Mouse (Mus musculus) adrenal gland, postnatal 4 days (tissue): ENCODE measurements around the gene Mdga1. TPM values are rescaled to one million over a fixed set of nuclear protein-coding genes. Genes with fewer than 3 reads are reported as not detected.

Source experiments
- DNase-seq, 2 experiments: peaks; one replicate each; pipeline ENCODE4 v3.0.0; 2021 to 2022; ENCODE audit warnings: low spot score in 2 of 2, mixed read lengths in 2 of 2
- total RNA-seq, 2 experiments: library from RNA; stranded (reverse); gene quantifications; 2 replicates each; pipeline ENCODE4 v1.2.3; 2021

Gene Mdga1
- total RNA-seq, 2 experiments from 2014 or later: 3.1 to 6.8 TPM

DNA sequence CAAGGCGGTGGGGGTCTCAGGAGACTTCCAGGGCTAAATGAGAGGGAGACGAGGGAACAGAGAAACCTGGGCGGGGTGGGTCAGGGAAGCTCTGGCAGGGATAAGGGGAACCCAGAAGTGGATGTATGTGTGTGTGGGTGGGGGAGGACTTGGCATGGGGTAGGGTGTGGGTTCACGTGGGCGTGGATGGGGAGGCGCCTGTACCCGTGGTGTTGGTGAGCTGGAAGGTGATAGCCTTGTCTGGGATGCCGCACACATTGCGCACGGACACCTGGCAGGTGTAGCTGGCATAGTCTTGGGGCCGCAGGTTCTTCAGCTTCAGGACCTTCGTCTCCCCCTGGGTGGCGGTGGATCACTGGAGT, 120.5 kb downstream of the Mdga1 start:
- DNase-seq: no peak

DNA sequence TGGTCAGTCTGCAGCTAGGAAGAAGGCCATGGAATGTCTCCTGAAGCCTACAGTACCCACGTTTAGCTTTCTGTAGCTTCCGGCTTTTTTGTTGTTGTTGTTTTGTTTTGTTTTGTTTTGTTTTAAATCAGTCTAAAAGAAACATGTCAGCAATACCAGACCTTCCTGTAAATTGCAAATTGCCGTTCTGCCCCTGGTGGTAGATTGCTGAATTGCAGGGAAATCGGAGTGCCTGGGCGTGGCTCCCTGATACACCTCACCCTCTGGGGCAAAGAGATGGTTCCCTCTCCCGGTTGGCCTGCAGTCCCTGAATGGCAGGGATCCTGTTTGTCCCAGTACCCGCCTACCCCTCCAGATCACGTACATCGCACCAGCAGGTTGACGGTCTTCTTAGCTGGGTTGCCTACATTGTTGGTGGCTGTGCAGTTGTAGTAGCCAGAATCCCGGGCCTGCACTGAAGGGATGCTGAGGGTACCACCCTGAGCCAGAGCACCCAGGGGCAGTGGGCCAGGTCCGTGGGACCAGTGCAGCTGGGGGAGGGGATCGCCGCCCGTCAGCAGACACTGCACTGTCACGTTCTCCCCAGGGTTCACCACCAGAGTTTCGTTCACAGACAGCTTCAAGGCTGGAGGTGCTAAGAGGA, 121.0 kb downstream of the Mdga1 start:
- DNase-seq: no peak

DNA sequence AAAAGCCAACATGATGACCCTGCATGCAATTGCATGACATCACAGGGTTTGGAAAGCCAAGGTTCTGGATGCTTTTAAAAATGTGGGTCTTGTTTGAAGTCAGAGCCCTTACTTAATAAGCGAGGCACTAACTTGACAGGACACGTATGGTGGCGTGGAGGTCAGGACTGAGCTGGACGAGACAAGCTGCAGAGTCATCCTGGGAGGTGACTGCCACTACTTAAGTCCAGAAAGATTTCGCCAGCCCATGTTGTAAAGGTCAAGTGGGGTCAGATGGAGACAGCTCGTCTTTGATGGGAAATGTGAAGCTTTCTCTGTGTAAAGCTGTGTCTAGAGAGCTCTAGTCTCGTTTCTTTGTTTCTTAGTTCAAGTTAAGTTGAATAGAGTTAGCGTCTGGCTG, 122.6 kb downstream of the Mdga1 start:
- no peak for DNase-seq

DNA sequence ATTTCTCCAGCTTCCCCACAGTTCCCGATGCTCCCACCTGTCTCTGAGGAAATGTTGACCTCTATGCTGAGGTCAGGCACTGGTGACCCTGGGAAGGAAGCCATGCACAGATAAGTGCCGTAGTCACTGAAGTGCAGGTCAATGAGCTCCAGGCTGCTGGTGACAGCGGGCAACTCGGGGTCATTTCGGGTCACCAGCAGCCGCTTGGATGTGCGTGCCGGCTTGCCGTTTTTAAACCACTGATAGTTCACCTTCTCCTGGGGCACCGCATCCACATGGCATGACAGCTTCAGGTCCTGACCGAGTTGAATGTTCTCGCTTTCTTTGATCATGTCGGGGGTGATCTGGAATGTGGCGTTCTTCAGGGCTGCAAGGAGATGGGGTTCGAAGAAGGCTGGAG, 123.6 kb downstream of the Mdga1 start:
- DNase-seq: no peak

DNA sequence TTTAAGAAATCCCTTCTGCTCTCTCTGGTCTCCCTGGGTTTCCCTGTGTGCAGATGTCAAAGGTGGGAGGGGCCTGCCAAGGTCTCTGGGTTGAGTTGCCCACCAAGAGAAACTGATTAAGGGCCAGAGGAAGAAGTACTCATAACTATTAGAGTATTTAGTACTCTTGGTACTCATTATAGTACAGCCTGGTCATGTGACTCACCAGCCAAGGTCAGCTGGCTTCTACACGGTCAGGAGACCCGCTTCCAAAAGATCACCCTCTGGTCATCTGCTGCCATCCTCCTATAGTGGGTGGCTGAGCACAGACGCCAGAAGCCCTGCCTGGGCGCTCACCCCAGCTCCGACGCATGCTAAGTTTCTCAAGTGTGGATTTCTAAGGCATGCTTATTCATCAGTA, 124.9 kb downstream of the Mdga1 start:
- DNase-seq: no peak

DNA sequence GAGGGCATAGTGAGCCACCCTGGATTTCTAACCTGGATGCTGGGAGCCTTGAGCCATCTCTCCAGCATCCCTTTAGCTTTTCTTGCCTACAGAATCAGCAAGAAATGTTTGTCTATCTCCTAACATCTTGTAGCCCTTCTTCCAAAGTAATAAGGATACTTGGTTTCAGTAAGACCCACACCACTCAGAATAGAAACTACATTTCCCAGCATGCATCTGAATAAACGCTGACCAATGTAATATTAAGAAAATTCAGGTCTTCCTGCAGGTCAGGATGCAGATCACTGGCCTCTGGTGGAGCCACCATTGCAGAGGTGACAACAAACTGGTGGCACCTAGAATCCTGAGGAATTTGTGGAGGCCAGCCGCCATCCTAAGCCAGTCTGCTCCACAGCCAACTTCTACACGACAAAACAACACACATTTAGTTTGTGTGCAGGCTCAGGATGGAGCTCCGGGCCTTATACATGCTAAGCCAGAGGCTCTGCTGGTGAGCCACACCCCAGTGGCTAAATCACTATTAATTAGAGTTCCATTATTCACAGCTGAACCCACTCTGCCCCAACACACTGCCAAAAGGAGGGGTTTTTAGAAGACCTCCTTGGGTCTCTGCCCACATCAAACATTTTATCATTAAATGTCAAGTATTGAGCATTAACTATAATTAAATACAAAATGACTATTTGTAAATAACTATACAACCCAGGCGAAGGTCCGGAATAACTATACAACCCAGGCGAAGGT, 126.3 kb downstream of the Mdga1 start:
- no peak for DNase-seq

DNA sequence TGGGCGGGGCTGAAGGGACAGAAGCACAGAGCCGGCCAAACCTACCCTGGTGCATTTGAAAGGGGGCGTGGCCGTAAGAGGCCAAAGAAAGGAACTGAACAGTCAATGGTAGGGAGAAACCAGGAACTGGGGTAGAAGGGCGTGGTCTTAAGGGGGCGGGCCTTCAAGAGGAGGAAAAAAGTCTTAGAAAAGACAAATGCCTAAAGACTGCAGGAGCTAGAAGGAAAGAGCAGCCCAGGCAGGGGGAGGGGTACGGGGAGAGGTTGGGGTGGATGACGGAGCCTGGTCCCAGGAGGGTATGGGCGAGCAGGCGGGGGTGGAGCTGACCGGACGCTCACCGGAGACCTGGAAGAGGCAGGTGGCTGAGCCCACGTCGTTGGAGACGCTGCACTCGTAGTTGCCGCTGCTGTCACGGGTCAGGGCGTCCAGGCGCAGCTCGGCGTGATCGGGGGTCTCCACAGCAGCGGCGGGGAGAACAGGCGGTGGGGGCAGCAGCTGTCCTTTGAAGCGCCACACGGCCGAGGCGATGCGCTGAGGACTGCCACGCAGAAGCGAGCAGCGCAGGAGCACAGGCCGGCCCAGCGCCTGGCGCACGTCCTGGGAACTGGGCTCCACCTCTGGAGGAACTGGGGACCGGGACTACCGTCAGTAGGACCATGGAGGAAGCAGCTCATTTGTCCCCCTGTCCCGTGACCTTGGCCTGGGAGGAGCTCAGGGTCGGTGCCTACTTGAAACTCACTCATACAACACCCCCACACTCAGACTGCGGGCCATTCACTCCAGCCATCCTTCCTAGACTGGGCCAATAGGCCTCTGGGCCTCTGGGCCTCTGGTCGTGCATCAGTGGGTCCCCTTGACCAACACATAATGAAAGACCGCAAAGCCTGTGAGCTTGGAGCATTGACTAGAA, 127.9 kb downstream of the Mdga1 start:
- DNase-seq: no peak

DNA sequence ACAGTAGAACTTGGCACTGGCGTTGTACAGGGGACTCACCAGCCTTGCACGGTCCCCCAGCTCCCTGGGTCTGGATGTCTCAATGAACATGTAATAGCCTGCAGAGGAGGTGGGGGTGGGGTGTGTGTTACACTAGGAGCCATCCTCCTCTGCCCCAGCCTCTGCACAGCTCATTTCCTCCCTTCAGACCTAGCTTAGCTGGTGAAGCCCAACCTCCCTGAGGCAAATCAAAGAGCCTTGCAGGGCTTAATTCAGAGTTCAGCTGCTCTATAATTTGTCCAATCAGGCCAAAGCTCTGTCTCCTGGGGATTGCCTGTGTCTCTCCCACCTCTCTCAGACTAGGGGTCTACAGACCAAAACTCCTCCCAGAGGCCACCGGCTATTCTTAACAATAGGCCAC, 131.9 kb downstream of the Mdga1 start:
- no peak for DNase-seq

DNA sequence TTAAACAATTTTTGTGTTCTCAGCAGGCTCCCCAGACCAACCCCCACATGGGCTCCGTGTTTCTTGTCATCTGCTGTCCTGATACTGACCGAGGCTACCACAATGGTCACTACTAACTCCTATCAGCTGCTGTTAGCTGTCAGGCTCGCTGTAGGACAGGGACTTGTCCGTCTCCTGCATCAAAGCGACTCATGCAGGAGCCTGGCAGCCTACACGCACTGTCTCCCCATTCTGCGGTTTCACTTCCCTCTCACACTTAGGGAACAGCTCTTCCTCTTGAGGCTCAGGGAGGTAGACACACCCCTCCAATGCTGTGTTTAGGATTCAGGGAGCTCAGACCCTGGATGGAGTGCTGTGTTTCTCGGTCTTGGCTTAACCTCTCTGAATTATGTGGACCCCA, 132.4 kb downstream of the Mdga1 start:
- no peak for DNase-seq

DNA sequence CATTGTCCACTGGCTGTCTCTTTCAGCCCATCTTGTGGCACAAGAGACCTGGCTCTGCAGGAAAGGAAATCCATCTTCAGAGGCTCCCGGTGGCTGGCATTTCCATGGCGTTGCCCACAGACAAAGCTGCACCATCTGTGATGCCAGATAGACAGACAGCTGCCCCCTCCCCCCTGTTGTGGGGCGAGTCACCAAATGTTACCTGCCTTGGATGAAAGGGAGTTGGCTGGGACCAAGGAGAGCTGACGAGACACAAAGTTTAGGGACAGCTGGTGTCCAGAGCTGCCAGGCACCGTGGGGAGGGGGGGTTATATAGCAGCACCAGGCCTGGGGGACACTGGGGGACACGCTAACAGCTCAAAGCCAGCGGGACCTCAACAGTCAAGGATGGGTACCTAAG, 135.1 kb downstream of the Mdga1 start:
- DNase-seq: no peak

DNA sequence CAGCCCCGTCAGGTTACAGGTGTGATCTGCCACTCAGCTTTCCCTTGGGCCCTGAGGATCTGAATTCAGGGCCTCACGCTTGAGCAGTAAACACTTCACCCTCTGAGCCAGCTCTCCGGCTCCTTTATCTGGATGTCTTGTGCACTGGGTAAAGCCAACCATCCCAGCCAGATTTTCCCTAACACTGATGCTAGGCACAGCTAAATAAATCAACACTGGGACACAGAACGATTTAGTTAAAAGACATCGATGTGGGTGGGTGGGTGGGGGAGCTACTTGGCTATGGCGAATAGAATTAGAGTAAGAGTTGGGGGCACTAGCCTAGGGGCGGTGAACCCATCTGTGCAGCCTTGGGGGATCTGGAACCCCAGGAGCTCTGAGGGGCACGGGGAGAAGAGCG, 135.6 kb downstream of the Mdga1 start:
- no peak for DNase-seq

DNA sequence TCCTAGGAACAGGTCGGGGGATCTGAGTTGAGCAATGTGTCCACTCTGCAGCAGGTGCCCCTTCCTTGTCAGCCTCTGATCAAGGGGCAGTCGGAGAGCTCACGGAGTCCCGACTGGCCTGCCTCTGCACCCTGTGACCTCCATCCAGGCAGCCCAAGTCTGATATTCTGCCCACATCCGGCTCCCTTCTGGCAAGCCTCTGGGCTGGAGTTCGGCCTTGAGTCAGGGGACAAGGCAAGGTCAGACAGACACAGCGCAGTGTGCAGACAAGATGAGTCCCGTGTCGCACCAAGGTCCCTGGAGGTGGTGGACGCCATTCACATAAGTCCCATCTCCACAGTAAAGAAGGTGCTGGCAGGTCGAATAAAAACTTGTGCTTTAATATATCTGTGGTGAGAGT, 138.2 kb downstream of the Mdga1 start:
- DNase-seq: no peak

DNA sequence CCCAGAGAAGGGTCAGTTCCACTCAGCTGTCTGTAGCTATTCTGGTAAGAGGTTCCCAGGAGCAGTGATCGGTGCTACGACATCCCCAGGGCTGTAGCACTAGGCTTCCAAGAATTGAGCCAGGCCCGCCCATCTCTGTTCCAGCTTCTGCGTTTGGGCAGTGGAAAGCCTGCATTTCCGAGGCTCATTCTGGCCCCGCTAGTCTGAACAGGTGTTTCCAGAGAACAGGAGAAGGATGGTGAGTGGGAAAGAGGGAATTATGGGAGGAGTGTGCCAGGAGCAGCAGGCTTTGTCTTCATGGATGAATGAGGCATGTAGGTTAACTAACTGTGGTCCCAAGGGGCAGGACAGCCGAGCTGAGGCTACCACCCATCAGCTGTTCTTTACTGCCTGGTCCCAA, 140.8 kb downstream of the Mdga1 start:
- no peak for DNase-seq

DNA sequence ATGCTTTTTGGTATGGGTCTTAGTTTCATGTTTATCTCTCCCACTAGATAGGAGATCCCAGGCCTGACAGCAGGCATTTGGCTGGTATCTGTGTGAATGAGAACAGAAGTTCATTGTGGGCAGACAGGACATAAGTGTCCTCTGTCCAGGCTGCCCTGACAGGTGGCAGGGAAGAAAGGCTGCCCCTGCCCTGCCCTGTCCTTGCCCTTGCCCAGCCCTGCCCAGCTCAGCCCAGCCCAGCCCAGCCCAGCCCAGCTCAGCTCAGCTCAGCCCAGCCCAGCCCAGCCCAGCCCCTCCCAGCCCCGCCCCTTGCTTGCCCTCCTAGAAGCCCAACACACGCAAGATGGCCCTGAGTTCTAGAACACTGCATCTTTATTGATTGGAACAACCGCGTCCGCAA, 142.3 kb downstream of the Mdga1 start:
- DNase-seq: no peak

DNA sequence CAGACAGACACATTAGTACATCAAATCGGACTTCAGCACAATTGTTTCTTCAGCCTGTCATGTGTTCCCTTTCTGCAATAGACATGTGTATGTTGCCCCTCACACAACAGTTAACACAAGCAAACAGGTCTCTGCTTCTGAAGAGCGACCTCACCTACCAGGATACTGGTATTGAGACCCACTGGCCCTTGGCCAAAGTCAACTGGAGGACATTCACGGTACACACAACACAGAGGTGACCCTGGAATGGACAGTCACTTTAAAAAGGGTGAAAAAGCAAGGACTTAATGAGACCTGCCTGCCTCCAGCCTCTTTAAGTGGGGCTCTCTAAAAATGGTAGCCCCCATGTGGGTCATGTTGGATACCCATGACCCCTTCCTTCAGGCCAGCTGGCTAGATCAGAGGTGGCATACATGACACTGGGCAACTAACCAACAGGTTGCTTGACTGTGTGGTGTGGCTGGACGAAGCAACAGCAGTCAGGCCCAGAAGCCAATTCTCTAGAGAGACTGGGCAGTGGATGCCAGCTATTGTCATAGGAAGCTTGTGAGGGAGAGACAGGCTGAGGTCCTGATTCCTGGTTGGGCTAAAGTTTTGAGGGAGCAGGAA, 145.3 kb downstream of the Mdga1 start:
- DNase-seq: no peak

DNA sequence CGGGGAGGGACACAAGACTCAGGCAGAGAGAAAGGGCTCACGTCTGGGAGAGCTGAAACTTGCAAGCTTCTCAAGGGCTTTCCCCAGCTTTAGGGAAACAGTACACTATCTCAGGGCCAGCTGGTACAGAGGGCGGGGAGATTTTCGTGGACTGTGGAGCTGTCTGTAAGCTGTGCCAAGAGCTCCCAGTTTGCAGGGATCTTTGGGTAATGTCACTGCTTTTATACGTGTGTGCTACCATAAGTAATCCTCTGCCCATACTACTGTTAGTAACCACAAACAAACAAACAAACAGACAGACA, 145.7 kb downstream of the Mdga1 start:
- DNase-seq: no peak

DNA sequence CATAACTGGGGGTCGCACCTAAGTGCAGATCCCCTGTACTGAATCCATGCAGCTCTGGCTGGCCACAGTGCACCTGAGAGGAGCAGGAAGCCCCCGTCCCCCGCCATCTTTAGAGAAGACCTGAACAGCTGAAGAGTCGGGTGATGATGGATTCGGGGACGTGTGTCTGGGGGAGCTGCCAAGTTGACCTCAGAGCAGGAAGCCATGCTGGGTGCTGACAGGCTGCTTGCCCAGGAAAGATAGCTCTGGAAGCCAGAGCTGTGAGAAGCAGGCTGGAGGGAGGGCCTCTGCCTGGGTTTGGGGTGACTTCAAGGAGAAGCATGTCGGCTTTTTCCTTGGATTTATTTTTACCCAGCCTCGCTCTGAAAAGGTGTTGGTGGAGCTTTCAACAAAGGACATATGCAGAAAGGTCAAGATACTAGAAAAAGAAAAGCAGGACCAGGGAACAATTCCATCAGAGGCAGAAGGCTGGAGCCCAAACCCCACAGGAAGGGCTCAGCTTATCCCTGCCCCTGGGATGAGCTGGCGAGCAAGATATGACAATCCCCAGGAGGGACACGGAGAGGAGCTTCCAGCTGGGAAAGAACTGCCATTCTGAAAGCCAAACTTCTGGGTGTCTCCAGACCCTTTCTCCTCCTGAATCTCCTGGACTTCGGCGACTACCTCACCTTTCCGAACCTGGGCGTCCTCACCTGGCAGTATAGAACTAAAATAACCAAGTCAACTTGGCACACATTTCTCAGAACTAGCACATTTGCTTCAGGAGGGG, 146.3 kb downstream of the Mdga1 start:
- no peak for DNase-seq

DNA sequence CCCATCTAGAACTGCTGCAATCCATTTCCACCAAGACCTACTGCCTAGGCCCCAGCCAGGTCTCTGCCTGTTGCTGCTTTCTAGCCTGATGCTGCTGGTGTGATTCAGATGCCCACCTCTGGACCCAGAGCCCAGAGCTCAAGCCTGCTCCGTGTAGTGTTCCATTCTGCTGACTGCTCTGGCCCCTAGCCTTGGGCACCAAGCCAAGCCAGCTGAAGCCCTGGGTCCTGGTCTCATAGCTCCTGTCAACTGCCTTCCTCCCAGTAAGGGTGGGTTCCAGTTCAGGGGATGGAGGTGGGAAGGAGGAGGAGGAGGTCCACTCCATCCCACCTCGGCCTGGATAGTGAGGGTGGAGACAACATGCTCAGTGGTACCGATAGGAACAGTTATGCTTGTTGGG, 150.3 kb downstream of the Mdga1 start:
- DNase-seq: no peak

DNA sequence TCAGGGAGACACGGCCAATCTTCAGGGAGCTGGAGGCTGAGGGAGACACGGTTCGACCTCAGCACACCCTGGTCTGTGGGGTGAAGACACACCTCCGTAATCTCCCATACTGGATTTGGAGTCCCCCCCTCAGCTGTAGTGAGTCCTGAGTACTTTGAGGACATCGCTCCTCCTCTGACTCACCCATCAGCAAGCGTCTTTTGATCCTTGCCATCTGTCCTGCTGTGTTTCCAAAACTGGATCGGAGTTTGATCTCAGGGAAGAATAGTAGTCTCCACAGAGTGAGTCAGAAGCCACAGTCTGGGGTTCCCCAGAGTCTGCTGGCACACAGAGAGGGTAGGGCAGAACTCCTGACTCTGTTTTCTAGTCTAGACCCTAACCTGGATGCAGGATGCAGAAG, 150.9 kb downstream of the Mdga1 start:
- no peak for DNase-seq

DNA sequence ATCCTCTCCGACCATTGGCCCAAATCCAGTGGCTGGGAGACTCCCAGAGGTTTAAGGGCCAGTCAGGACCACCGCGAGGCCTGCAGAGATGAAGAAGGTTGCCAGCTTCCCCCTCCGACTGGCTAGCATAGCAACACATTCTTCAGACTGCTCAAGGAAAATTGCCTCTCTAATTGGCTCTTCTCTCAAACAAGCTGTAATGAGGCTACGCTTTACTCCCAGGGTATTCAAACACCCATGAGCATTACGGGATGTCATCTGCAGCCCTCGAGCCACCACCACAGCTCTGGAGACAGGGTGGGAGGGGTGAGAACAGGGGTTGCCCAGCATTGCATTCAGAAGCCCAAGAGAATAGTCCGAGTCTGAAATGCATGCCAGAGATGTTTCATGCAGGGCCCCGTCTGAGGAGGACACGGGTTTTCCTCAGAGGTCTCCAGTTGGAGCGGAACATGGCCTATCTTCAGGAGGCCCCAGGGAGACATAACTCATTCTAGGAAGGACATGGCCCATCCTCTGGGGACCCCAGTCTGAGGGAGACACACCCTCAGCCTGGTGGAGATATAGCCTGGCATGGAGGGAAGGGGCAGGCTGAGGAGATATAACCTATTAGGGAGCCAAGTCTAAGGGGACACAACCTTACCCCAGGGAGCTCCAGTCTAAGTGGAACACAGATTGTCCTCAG, 151.5 kb downstream of the Mdga1 start:
- DNase-seq: no peak

DNA sequence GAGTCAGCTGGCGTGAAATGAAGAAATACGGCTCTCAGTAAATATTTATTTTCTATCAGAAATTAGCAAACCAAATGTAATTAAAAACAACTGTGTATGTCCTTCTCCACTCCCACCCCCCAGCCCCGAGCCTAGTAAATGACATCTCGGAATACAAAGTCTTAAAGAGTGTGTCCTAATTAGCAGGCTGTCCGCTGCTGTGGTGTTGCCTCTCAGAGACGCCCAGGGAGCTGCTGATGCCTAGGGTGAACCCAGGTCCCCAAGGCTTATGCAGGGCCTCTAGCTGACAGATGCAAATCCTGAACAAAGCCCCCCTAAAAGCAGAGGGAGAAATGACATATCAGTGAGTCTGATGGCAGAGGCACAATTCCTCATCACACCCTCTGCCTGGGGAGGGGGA, 155.1 kb downstream of the Mdga1 start:
- no peak for DNase-seq
